ENCODE assay signal across 8 mouse cellular contexts in genomic region chr10:94990768-94991563, GRCm38 (mm10). TPM values are rescaled to one million over a fixed set of nuclear protein-coding genes. Genes with fewer than 3 reads are reported as not detected.
DNase-seq lines count a peak whose midpoint lies in the region; ATAC-seq and TF ChIP-seq lines count a peak whose summit lies in the region.

No protein-coding gene starts in this region.

- H3K36me3 ChIP-seq in neural tube, embryonic 11.5 days (ENCODE audit: control insufficient read depth, insufficient read depth, low read length): no peaks in the 10 kb centered on the region
- no peaks in the 10 kb centered on the region for H3K36me3 ChIP-seq in heart, embryonic 15.5 days
- no peaks in the 10 kb centered on the region for H3K36me3 ChIP-seq in liver, postnatal 0 days (replicated peaks; ENCODE audit: insufficient read depth, low read length)

- H3K27me3 ChIP-seq in neural tube, embryonic 11.5 days (ENCODE audit: control insufficient read depth, insufficient read depth, low read length): no peaks in the 10 kb centered on the region
- H3K27me3 ChIP-seq in heart, embryonic 15.5 days: no peaks in the 10 kb centered on the region
- peaks cover 3% of the 10 kb centered on the region; the same call in 1 of the 2 replicates for H3K27me3 ChIP-seq in liver, postnatal 0 days (ENCODE audit: insufficient read depth, low read length)

- 0 out of 2 replicates have a peak, but pooled peaks have one; percentile 31 for ATAC-seq in neural tube, embryonic 11.5 days (ENCODE audit: insufficient read depth, low FRiP score, low TSS enrichment)
- ATAC-seq in heart, embryonic 15.5 days (replicated peaks; ENCODE audit: insufficient number of reproducible peaks, insufficient read depth, low FRiP score, low read depth): peak; percentile 80
- ATAC-seq in liver, postnatal 0 days: no peak
- no peak for ATAC-seq in erythroid progenitor cell, adult 5-6 weeks (replicated peaks; ENCODE audit: low FRiP score, poor library complexity, severe bottlenecking)

- H3K27ac ChIP-seq in neural tube, embryonic 11.5 days (ENCODE audit: low read depth, low read length): no peak overlapping the region
- H3K27ac ChIP-seq in heart, embryonic 15.5 days: peak overlapping the region; percentile 86
- no peak overlapping the region for H3K27ac ChIP-seq in liver, postnatal 0 days (ENCODE audit: low read depth)

- no peak for TF ChIP-seq EP300 in liver, postnatal 0 days (IDR thresholded peaks at IDR 0.05; ENCODE audit: low read depth)

- no peak overlapping the region for H3K4me3 ChIP-seq in neural tube, embryonic 11.5 days (ENCODE audit: low read depth, low read length)
- peak overlapping the region; percentile 32 for H3K4me3 ChIP-seq in heart, embryonic 15.5 days
- no peak overlapping the region for H3K4me3 ChIP-seq in liver, postnatal 0 days (ENCODE audit: low read depth, low read length)

- no peak for DNase-seq in neural tube, embryonic 11.5 days (ENCODE audit: low spot score)
- no peak for DNase-seq in neural tube, embryonic 10.5 days (ENCODE audit: extremely low spot score, low spot score)
- peak; percentile 96 for DNase-seq in fibroblast of lung, adult 2 months (ENCODE audit: low read depth)
- DNase-seq in kidney, postnatal 10 days: peak; percentile 79
- no peak for DNase-seq in liver, postnatal 0 days
- DNase-seq in ovary, postnatal 36 days (ENCODE audit: low spot score): peak; percentile 57

- WGBS in neural tube, embryonic 11.5 days: 29% methylated on average over 17 of the region's 17 CpGs
- WGBS in heart, embryonic 15.5 days: 11% methylated on average over 17 of the region's 17 CpGs
- 26% methylated on average over 17 of the region's 17 CpGs for WGBS in liver, postnatal 0 days (ENCODE audit: insufficient replicate concordance)

- H3K4me2 ChIP-seq in neural tube, embryonic 11.5 days (ENCODE audit: low read depth): peak overlapping the region; percentile 30
- H3K4me2 ChIP-seq in heart, embryonic 15.5 days: peak overlapping the region; percentile 66
- peak overlapping the region; percentile 54 for H3K4me2 ChIP-seq in liver, postnatal 0 days (ENCODE audit: low read depth, low read length)

- TF ChIP-seq CTCF in liver, postnatal 0 days (IDR thresholded peaks at IDR 0.05; ENCODE audit: low read depth): no peak

- H3K4me1 ChIP-seq in neural tube, embryonic 11.5 days (ENCODE audit: control insufficient read depth, insufficient read depth, low read length): no peaks in the 10 kb centered on the region
- peaks cover 26% of the 10 kb centered on the region for H3K4me1 ChIP-seq in heart, embryonic 15.5 days (replicated peaks)
- H3K4me1 ChIP-seq in liver, postnatal 0 days (ENCODE audit: insufficient read depth): peaks cover 5% of the 10 kb centered on the region; the same call in 1 of the 2 replicates

- H3K9ac ChIP-seq in neural tube, embryonic 11.5 days (ENCODE audit: low read length): no peak overlapping the region; the same call in 1 of the 2 replicates
- H3K9ac ChIP-seq in heart, embryonic 15.5 days: no peak overlapping the region
- no peak overlapping the region for H3K9ac ChIP-seq in liver, postnatal 0 days (replicated peaks)

- H3K9me3 ChIP-seq in neural tube, embryonic 11.5 days (ENCODE audit: control insufficient read depth, low read length): no peaks in the 10 kb centered on the region
- no peaks in the 10 kb centered on the region for H3K9me3 ChIP-seq in heart, embryonic 15.5 days (replicated peaks)
- H3K9me3 ChIP-seq in liver, postnatal 0 days (ENCODE audit: low read length): no peaks in the 10 kb centered on the region

RNA-seq across cellular contexts. Expression of gene Plxnc1, which starts 46.3 kb away (rescaled TPM):
- 3.1 and 4.2 TPM in 2 replicates for polyA plus RNA-seq in neural tube, embryonic 11.5 days (2014; fragmentation: Nextera tagmentation; extraction: Ambion mirVana)
- polyA plus RNA-seq in heart, embryonic 15.5 days (2015; fragmentation: Nextera tagmentation; extraction: Ambion mirVana): 2.9 and 3.5 TPM in 2 replicates
- polyA plus RNA-seq in liver, postnatal 0 days (2015; fragmentation: Nextera tagmentation; extraction: Ambion mirVana): 2.7 and 2.8 TPM in 2 replicates
- 18.4 and 29.9 TPM in 2 replicates for total RNA-seq in erythroid progenitor cell, adult 5-6 weeks (2015; ENCODE audit: low replicate concordance)
- total RNA-seq in erythroid progenitor cell, adult 5-6 weeks (2017; ENCODE audit: low replicate concordance): 8.7 and 9.5 TPM in 2 replicates

Comparison
In these comparisons a context has a peak if more than half of its experiments do, and no peak if none do; other contexts are left out.
1. ATAC-seq: peak in neural tube, embryonic 11.5 days (single experiment) and heart, embryonic 15.5 days (single experiment); none in liver, postnatal 0 days (single experiment) and erythroid progenitor cell, adult 5-6 weeks (single experiment).
2. DNase-seq: peak in fibroblast of lung, adult 2 months (single experiment), kidney, postnatal 10 days (single experiment) and ovary, postnatal 36 days (single experiment); none in neural tube, embryonic 11.5 days (single experiment), neural tube, embryonic 10.5 days (single experiment) and liver, postnatal 0 days (single experiment).
3. Peak in every context shown above with its lines, with median percentiles within 50 percentile points of each other: H3K4me2 ChIP-seq.